21 mouse cellular contexts compared by ENCODE assay signal in genomic region chr14:48799442-48800099, GRCm38 (mm10).
DNase-seq lines count a peak whose midpoint lies in the region; ATAC-seq and TF ChIP-seq lines count a peak whose summit lies in the region.
"Had no signal": no experiment of that assay in that cellular context is flagged by ENCODE, and none has a peak within 500 bp of the region (broad histone marks: within the 10 kb centered on the region; RNA-seq: fewer than 3 reads in every experiment).

No protein-coding gene starts in this region.

- no peak for TF ChIP-seq EP300 in liver, postnatal 0 days (IDR thresholded peaks at IDR 0.05; ENCODE audit: low read depth)

- peaks cover 28% of the 10 kb centered on the region for H3K36me3 ChIP-seq in midbrain, embryonic 10.5 days
- H3K36me3 ChIP-seq in midbrain, postnatal 0 days (ENCODE audit: insufficient read depth, low read length): no peaks in the 10 kb centered on the region
- H3K36me3 ChIP-seq in embryonic facial prominence, embryonic 11.5 days (replicated peaks; ENCODE audit: control insufficient read depth, insufficient read depth, low read depth, low read length): no peaks in the 10 kb centered on the region
- H3K36me3 ChIP-seq in forebrain, embryonic 15.5 days: no peaks in the 10 kb centered on the region
- H3K36me3 ChIP-seq in liver, postnatal 0 days (replicated peaks; ENCODE audit: insufficient read depth, low read length): no peaks in the 10 kb centered on the region
- H3K36me3 ChIP-seq: embryonic facial prominence, embryonic 12.5 days; hindbrain, embryonic 12.5 days; liver, embryonic 12.5 days had no signal

- H3K4me2 ChIP-seq in midbrain, postnatal 0 days (ENCODE audit: low read depth, low read length, poor library complexity, severe bottlenecking): no peak overlapping the region
- no peak overlapping the region for H3K4me2 ChIP-seq in embryonic facial prominence, embryonic 11.5 days (ENCODE audit: low read depth, low read length)
- H3K4me2 ChIP-seq in forebrain, embryonic 15.5 days (replicated peaks): no peak overlapping the region
- H3K4me2 ChIP-seq in liver, postnatal 0 days (ENCODE audit: low read depth, low read length): no peak overlapping the region
- H3K4me2 ChIP-seq: embryonic facial prominence, embryonic 12.5 days; hindbrain, embryonic 12.5 days; liver, embryonic 12.5 days; lung, embryonic 14.5 days had no signal

- peaks cover 31% of the 10 kb centered on the region for H3K27me3 ChIP-seq in midbrain, embryonic 10.5 days (ENCODE audit: low read depth, poor library complexity, severe bottlenecking)
- no peaks in the 10 kb centered on the region for H3K27me3 ChIP-seq in midbrain, postnatal 0 days (ENCODE audit: insufficient read depth, low read length)
- H3K27me3 ChIP-seq in embryonic facial prominence, embryonic 11.5 days (ENCODE audit: control insufficient read depth, insufficient read depth, low read length): no peaks in the 10 kb centered on the region
- peaks cover 28% of the 10 kb centered on the region for H3K27me3 ChIP-seq in forebrain, embryonic 15.5 days
- H3K27me3 ChIP-seq in liver, postnatal 0 days (ENCODE audit: insufficient read depth, low read length): no peaks in the 10 kb centered on the region
- H3K27me3 ChIP-seq: embryonic facial prominence, embryonic 12.5 days; hindbrain, embryonic 12.5 days; liver, embryonic 12.5 days had no signal

- no peak for ATAC-seq in midbrain, postnatal 0 days (ENCODE audit: low FRiP score)
- ATAC-seq in embryonic facial prominence, embryonic 11.5 days (replicated peaks; ENCODE audit: insufficient number of reproducible peaks, low FRiP score, low TSS enrichment, low read depth): no peak
- peak; percentile 72 for ATAC-seq in forebrain, embryonic 15.5 days (replicated peaks)
- ATAC-seq in liver, postnatal 0 days: no peak
- ATAC-seq: inflammation-experienced regulatory T-cells, adult 6 months; liver, embryonic 12.5 days had no signal

- no peak for TF ChIP-seq CTCF in midbrain, postnatal 0 days (IDR thresholded peaks at IDR 0.05)
- no peak for TF ChIP-seq CTCF in liver, postnatal 0 days (IDR thresholded peaks at IDR 0.05; ENCODE audit: low read depth)

- no peak overlapping the region for H3K9ac ChIP-seq in midbrain, postnatal 0 days (replicated peaks; ENCODE audit: low read length, poor library complexity, severe bottlenecking)
- no peak overlapping the region for H3K9ac ChIP-seq in embryonic facial prominence, embryonic 11.5 days (replicated peaks; ENCODE audit: low read length)
- H3K9ac ChIP-seq in forebrain, embryonic 15.5 days (replicated peaks): no peak overlapping the region
- H3K9ac ChIP-seq in liver, postnatal 0 days (replicated peaks): no peak overlapping the region
- H3K9ac ChIP-seq: embryonic facial prominence, embryonic 12.5 days; hindbrain, embryonic 12.5 days; liver, embryonic 12.5 days; lung, embryonic 14.5 days had no signal

- peak overlapping the region; percentile 64; the same call in 1 of the 2 replicates for H3K27ac ChIP-seq in midbrain, embryonic 10.5 days (replicated peaks)
- no peak overlapping the region for H3K27ac ChIP-seq in midbrain, postnatal 0 days (ENCODE audit: low read depth, low read length)
- no peak overlapping the region for H3K27ac ChIP-seq in embryonic facial prominence, embryonic 11.5 days (replicated peaks; ENCODE audit: low read depth, low read length)
- H3K27ac ChIP-seq in forebrain, embryonic 15.5 days (replicated peaks): no peak overlapping the region
- H3K27ac ChIP-seq in liver, postnatal 0 days (ENCODE audit: low read depth): no peak overlapping the region
- H3K27ac ChIP-seq: embryonic facial prominence, embryonic 12.5 days; hindbrain, embryonic 12.5 days; left cerebral cortex, adult 2 months; liver, embryonic 12.5 days; macrophage had no signal

- H3K4me3 ChIP-seq in midbrain, embryonic 10.5 days: peak overlapping the region; percentile 12; the same call in 1 of the 2 replicates
- H3K4me3 ChIP-seq in midbrain, postnatal 0 days (ENCODE audit: low read depth, low read length): no peak overlapping the region
- no peak overlapping the region for H3K4me3 ChIP-seq in embryonic facial prominence, embryonic 11.5 days (ENCODE audit: low read depth, low read length)
- no peak overlapping the region for H3K4me3 ChIP-seq in forebrain, embryonic 15.5 days
- H3K4me3 ChIP-seq in liver, postnatal 0 days (ENCODE audit: low read depth, low read length): no peak overlapping the region
- H3K4me3 ChIP-seq: embryonic facial prominence, embryonic 12.5 days; hindbrain, embryonic 12.5 days; left cerebral cortex, adult 2 months; liver, embryonic 12.5 days had no signal

- WGBS in midbrain, embryonic 10.5 days: 47% methylated on average over 10 of the region's 10 CpGs
- 27% methylated on average over 10 of the region's 10 CpGs for WGBS in midbrain, postnatal 0 days
- 32% methylated on average over 10 of the region's 10 CpGs for WGBS in embryonic facial prominence, embryonic 11.5 days
- WGBS in forebrain, embryonic 15.5 days: 5% methylated on average over 10 of the region's 10 CpGs
- WGBS in liver, postnatal 0 days (ENCODE audit: insufficient replicate concordance): 71% methylated on average over 10 of the region's 10 CpGs

- H3K4me1 ChIP-seq in midbrain, embryonic 10.5 days: peaks cover 31% of the 10 kb centered on the region
- no peaks in the 10 kb centered on the region for H3K4me1 ChIP-seq in midbrain, postnatal 0 days (ENCODE audit: insufficient read depth, low read length)
- H3K4me1 ChIP-seq in embryonic facial prominence, embryonic 11.5 days (ENCODE audit: control insufficient read depth, insufficient read depth, low read length): no peaks in the 10 kb centered on the region
- peaks cover 15% of the 10 kb centered on the region for H3K4me1 ChIP-seq in forebrain, embryonic 15.5 days
- no peaks in the 10 kb centered on the region for H3K4me1 ChIP-seq in liver, postnatal 0 days (ENCODE audit: insufficient read depth)
- H3K4me1 ChIP-seq: liver, embryonic 12.5 days had no signal

- no peak for DNase-seq in midbrain, embryonic 10.5 days (ENCODE audit: low spot score)
- DNase-seq in midbrain, postnatal 0 days (ENCODE audit: low spot score): no peak
- peak; percentile 36 for DNase-seq in embryonic facial prominence, embryonic 11.5 days (ENCODE audit: low spot score)
- peak; percentile 55 for DNase-seq in retina, embryonic 14.5 days (ENCODE audit: low spot score)
- no peak for DNase-seq in B cell, adult 2 months
- no peak for DNase-seq in liver, postnatal 0 days
- DNase-seq: adrenal gland, postnatal 14 days; cerebellum, adult 11 months; cerebellum, postnatal 14 days; gastrocnemius, postnatal 36 days; kidney, adult 8-10 months; layer of hippocampus, adult 9-11 months; lung, embryonic 14.5 days; thymus, postnatal 14 days had no signal

- H3K9me3 ChIP-seq in midbrain, embryonic 10.5 days (replicated peaks): no peaks in the 10 kb centered on the region
- no peaks in the 10 kb centered on the region for H3K9me3 ChIP-seq in midbrain, postnatal 0 days (ENCODE audit: low read length)
- H3K9me3 ChIP-seq in embryonic facial prominence, embryonic 11.5 days (replicated peaks; ENCODE audit: control insufficient read depth, low read length): no peaks in the 10 kb centered on the region
- H3K9me3 ChIP-seq in forebrain, embryonic 15.5 days: no peaks in the 10 kb centered on the region
- H3K9me3 ChIP-seq in liver, postnatal 0 days (ENCODE audit: low read length): no peaks in the 10 kb centered on the region
- H3K9me3 ChIP-seq: embryonic facial prominence, embryonic 12.5 days; hindbrain, embryonic 12.5 days; liver, embryonic 12.5 days had no signal

Comparison
In these comparisons a context has a peak if more than half of its experiments do, and no peak if none do; other contexts are left out.
1. DNase-seq: peak in embryonic facial prominence, embryonic 11.5 days (single experiment) and retina, embryonic 14.5 days (single experiment); none in midbrain, embryonic 10.5 days (single experiment), midbrain, postnatal 0 days (single experiment), B cell, adult 2 months (0 of 2) and liver, postnatal 0 days (single experiment).